Mouse (Mus musculus): ENCODE results near the gene Kcnh1. TPM values are rescaled to one million over a fixed set of nuclear protein-coding genes. Genes with fewer than 3 reads are reported as not detected.

Kcnh1 gene
- polyA plus RNA-seq, 2 experiments: under 0.01 TPM; not detected in 1

DNA sequence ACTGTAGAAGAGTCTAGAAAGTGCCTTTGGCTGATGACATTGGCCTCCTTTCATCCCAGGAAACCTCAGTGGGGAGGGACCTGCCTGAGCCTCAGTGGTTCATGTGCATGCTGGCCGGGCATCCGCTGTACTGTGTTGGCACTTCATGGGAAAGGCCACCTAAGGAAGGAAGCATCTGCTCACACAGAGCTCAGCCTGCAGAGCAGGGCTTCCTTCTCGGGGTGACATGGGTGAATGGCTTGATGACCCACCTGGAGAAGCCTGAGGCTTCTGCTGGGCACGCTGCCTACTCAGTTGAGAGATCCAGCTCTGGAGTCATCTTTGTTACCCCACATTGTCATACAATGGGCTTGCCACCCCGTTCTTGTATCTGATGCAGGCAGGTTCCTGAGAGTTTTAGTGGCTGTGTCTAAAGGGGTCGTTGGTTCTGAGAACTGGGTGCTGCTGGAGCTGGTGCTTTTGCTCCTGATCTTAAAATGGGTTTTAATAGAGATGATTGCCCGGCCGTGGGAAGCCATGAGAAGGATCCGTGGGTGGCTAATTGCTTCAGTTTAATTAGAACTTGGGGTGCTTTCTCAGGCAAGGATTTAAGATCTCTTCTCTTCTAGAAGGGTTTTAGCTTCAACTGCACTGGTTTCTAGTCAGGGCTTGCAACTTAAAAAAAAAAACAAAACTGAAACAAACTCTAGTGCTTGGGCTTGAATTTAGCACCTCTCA, 148.9 kb downstream of the Kcnh1 start:
- Histone ChIP-seq H3K4me1 (replicated peaks; ENCODE audit: control insufficient read depth in 2 of 2, insufficient read depth in 2 of 2, low read length in 1 of 2) (no peaks in the 10 kb centered on the region), H3K4me3 (ENCODE audit: insufficient read depth in 1 of 2, low read depth in 2 of 2, low read length in 2 of 2) (no peak overlapping the region), H3K27me3 (ENCODE audit: control insufficient read depth, insufficient read depth, low read length) (no peaks in the 10 kb centered on the region), H3K36me3 (replicated peaks; ENCODE audit: control insufficient read depth, insufficient read depth, low read depth) (no peaks in the 10 kb centered on the region), H3K27ac (no peak overlapping the region), H3K9ac (replicated peaks) (no peak overlapping the region), H3K9me3 (ENCODE audit: control insufficient read depth, low read length) (no peaks in the 10 kb centered on the region), H3K4me2 (ENCODE audit: low read depth) (no peak overlapping the region)
- ATAC-seq (ENCODE audit: insufficient read depth) (no peak), DNase-seq (ENCODE audit: low read depth in 3 of 3, low spot score in 3 of 3) (no peak)
- no peak for TF ChIP-seq CTCF (IDR thresholded peaks at IDR 0.05; ENCODE audit: low read depth)
- no peak for TF ChIP-seq EP300 (IDR thresholded peaks at IDR 0.05; ENCODE audit: low read depth)
- 53% methylated on average over 9 of the region's 9 CpGs for WGBS (ENCODE audit: insufficient replicate concordance)

DNA sequence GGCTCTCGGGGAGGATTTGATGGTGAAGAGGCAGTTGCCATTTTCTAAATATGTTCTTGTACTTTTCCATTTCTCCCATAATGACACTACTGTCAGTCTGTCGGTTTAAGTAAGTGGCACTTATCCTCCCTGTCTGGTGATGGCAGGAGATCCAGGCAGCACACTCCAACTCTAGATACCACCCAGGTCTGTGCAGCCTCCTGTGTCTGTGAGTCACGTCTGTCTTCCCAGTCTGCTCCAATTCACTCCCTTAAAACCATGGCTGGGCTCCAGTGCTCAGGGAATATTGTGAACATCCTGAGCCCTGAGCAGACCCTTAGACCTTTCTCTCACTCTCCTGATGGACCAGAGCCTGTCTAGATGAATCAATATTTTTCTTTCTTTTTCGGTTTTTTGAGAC, 151.2 kb downstream of the Kcnh1 start:
- ATAC-seq (ENCODE audit: insufficient read depth) (no peak), DNase-seq (ENCODE audit: low read depth in 3 of 3, low spot score in 3 of 3) (no peak)
- no peak overlapping the region for H3K27ac ChIP-seq
- no peak overlapping the region for H3K9ac ChIP-seq (replicated peaks)
- H3K9me3 ChIP-seq (ENCODE audit: control insufficient read depth, low read length): no peaks in the 10 kb centered on the region
- no peaks in the 10 kb centered on the region for H3K4me1 ChIP-seq (replicated peaks; ENCODE audit: control insufficient read depth in 2 of 2, insufficient read depth in 2 of 2, low read length in 1 of 2)
- no peak for TF ChIP-seq CTCF (IDR thresholded peaks at IDR 0.05; ENCODE audit: low read depth)
- no peak for TF ChIP-seq EP300 (IDR thresholded peaks at IDR 0.05; ENCODE audit: low read depth)
- no peaks in the 10 kb centered on the region for H3K36me3 ChIP-seq (replicated peaks; ENCODE audit: control insufficient read depth, insufficient read depth, low read depth)
- no peak overlapping the region for H3K4me2 ChIP-seq (ENCODE audit: low read depth)
- no peak overlapping the region for H3K4me3 ChIP-seq (ENCODE audit: insufficient read depth in 1 of 2, low read depth in 2 of 2, low read length in 2 of 2)
- H3K27me3 ChIP-seq (ENCODE audit: control insufficient read depth, insufficient read depth, low read length): no peaks in the 10 kb centered on the region
- WGBS (ENCODE audit: insufficient replicate concordance): 55% methylated on average over 4 of the region's 4 CpGs

DNA sequence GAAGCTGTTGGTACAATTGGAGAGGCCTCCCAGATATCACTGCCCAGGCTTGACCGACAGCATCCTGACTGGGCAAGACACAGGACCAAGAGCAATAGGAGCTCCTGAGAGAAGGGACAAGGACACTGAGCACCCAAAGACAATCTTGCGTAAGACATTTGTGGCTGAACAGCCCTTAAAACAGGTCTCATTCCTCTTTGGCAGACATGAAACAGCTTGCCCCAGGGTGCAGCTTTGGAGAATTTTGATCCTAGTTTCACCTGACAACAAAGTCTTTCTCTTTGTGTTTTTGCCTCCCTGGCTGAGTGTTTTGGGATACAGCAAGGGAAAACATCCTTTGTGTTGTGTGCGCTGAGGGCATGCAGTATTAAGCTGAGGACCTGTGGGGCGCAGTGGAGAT, 153.4 kb downstream of the Kcnh1 start:
- Histone ChIP-seq H3K4me3 (ENCODE audit: insufficient read depth in 1 of 2, low read depth in 2 of 2, low read length in 2 of 2) (no peak overlapping the region), H3K4me1 (replicated peaks; ENCODE audit: control insufficient read depth in 2 of 2, insufficient read depth in 2 of 2, low read length in 1 of 2) (no peaks in the 10 kb centered on the region), H3K27ac (no peak overlapping the region), H3K9me3 (ENCODE audit: control insufficient read depth, low read length) (no peaks in the 10 kb centered on the region), H3K4me2 (ENCODE audit: low read depth) (no peak overlapping the region), H3K27me3 (ENCODE audit: control insufficient read depth, insufficient read depth, low read length) (no peaks in the 10 kb centered on the region), H3K36me3 (replicated peaks; ENCODE audit: control insufficient read depth, insufficient read depth, low read depth) (no peaks in the 10 kb centered on the region), H3K9ac (replicated peaks) (no peak overlapping the region)
- TF ChIP-seq EP300 (IDR thresholded peaks at IDR 0.05; ENCODE audit: low read depth): no peak
- TF ChIP-seq CTCF (IDR thresholded peaks at IDR 0.05; ENCODE audit: low read depth): no peak
- ATAC-seq (ENCODE audit: insufficient read depth): no peak
- WGBS (ENCODE audit: insufficient replicate concordance): 67% methylated on average over 4 of the region's 4 CpGs
- DNase-seq (ENCODE audit: low read depth in 3 of 3, low spot score in 3 of 3): no peak

- Histone ChIP-seq H3K4me1 (replicated peaks; ENCODE audit: control insufficient read depth in 2 of 2, insufficient read depth in 2 of 2, low read length in 1 of 2) (no peaks in the 10 kb centered on the region), H3K9me3 (ENCODE audit: control insufficient read depth, low read length) (no peaks in the 10 kb centered on the region), H3K9ac (replicated peaks) (no peak overlapping the region), H3K36me3 (replicated peaks; ENCODE audit: control insufficient read depth, insufficient read depth, low read depth) (no peaks in the 10 kb centered on the region), H3K27ac (no peak overlapping the region), H3K4me3 (ENCODE audit: insufficient read depth in 1 of 2, low read depth in 2 of 2, low read length in 2 of 2) (no peak overlapping the region), H3K27me3 (ENCODE audit: control insufficient read depth, insufficient read depth, low read length) (no peaks in the 10 kb centered on the region), H3K4me2 (ENCODE audit: low read depth) (no peak overlapping the region)
- DNase-seq (ENCODE audit: low read depth in 3 of 3, low spot score in 3 of 3) (no peak), ATAC-seq (ENCODE audit: insufficient read depth) (no peak)
- no peak for TF ChIP-seq EP300 (IDR thresholded peaks at IDR 0.05; ENCODE audit: low read depth)
- no peak for TF ChIP-seq CTCF (IDR thresholded peaks at IDR 0.05; ENCODE audit: low read depth)
- 55% methylated on average over 5 of the region's 5 CpGs for WGBS (ENCODE audit: insufficient replicate concordance)
Observed at GRCm38 (mm10) chr1:192347327-192347726, 156.8 kb downstream of the Kcnh1 start.

DNA sequence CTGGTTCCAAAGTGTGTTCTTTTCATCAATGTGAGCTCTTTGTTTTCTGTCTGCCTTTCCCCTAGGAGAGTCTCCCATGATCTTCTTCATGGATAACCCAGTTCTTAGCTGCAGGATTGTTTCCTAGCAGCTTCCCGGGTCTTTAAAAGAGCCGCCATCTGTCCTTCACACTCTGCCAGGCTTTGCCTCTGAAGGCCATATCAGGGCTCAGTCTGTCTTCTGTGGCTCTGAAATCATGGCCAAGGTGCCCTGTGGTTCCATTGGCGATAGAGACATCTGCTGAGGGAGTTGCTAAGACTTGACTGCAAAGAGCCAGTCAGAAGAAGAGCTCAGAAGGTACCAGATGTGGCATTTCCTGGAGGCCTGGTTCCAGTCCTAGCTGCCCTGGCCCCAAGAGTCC, 165.7 kb downstream of the Kcnh1 start:
- TF ChIP-seq CTCF (IDR thresholded peaks at IDR 0.05; ENCODE audit: low read depth) (no peak), EP300 (IDR thresholded peaks at IDR 0.05; ENCODE audit: low read depth) (no peak)
- WGBS (ENCODE audit: insufficient replicate concordance): 64% methylated on average over 3 of the region's 3 CpGs
- ATAC-seq (ENCODE audit: insufficient read depth) (no peak), DNase-seq (ENCODE audit: low read depth in 3 of 3, low spot score in 3 of 3) (no peak)
- no peaks in the 10 kb centered on the region for H3K4me1 ChIP-seq (replicated peaks; ENCODE audit: control insufficient read depth in 2 of 2, insufficient read depth in 2 of 2, low read length in 1 of 2)
- no peak overlapping the region for H3K9ac ChIP-seq (replicated peaks)
- no peak overlapping the region for H3K27ac ChIP-seq
- H3K9me3 ChIP-seq (ENCODE audit: control insufficient read depth, low read length): no peaks in the 10 kb centered on the region
- H3K36me3 ChIP-seq (replicated peaks; ENCODE audit: control insufficient read depth, insufficient read depth, low read depth): no peaks in the 10 kb centered on the region
- H3K4me2 ChIP-seq (ENCODE audit: low read depth): no peak overlapping the region
- no peak overlapping the region for H3K4me3 ChIP-seq (ENCODE audit: insufficient read depth in 1 of 2, low read depth in 2 of 2, low read length in 2 of 2)
- no peaks in the 10 kb centered on the region for H3K27me3 ChIP-seq (ENCODE audit: control insufficient read depth, insufficient read depth, low read length)

All from liver, embryonic 14.5 days (tissue).